Mouse (Mus musculus) liver, embryonic 14.5 days (tissue): ENCODE results near the gene Fam219a.

Experiments used
- CTCF ChIP-seq: IDR thresholded peaks from 2 replicates; pipeline ENCODE4 v1.5.1; 2016; ENCODE audit warnings: antibody characterized with exemption, low read depth, control low read depth
- EP300 ChIP-seq: IDR thresholded peaks from 2 replicates; pipeline ENCODE4 v1.6.1; 2016; ENCODE audit warnings: antibody characterized with exemption, low read depth

GRCm38 (mm10) chr4:41610594-41610980 lies 41.2 kb upstream of the Fam219a start:
- TF ChIP-seq CTCF = no peak
- no peak for TF ChIP-seq EP300
